Mouse (Mus musculus) A20 (cell line): ENCODE measurements at regions not wholly inside any gene's neighbourhood (a gene's known extent, or its start where the extent isn't known, plus 50 kb on each side); places are given as distances from the start of the nearest gene placed in this dataset.

Source experiments
- DNase-seq: peaks from one replicate; pipeline ENCODE4 v3.0.0-alpha.2; 2011; ENCODE audit warnings: low read depth, low spot score

DNA sequence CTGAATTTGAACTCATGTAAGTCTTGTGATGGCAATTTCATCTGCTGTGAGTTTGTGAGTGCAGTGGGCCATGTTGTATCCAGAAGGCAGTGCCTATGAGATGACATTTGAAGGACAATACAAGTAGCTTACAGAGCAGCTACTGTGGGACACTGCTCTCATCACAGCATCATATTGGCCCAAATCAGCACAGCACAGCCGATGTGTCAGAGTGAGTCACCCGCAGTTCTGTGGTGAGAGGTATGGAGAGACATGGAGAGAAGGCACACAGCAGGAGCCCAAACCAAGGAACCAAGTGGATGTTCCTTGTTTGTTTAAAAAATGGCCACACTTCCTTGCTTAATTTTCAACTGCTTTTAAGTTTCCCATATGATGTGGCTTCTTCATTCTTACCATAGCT, 617.3 kb downstream of the Tmem132b start:
- no peak for DNase-seq

DNA sequence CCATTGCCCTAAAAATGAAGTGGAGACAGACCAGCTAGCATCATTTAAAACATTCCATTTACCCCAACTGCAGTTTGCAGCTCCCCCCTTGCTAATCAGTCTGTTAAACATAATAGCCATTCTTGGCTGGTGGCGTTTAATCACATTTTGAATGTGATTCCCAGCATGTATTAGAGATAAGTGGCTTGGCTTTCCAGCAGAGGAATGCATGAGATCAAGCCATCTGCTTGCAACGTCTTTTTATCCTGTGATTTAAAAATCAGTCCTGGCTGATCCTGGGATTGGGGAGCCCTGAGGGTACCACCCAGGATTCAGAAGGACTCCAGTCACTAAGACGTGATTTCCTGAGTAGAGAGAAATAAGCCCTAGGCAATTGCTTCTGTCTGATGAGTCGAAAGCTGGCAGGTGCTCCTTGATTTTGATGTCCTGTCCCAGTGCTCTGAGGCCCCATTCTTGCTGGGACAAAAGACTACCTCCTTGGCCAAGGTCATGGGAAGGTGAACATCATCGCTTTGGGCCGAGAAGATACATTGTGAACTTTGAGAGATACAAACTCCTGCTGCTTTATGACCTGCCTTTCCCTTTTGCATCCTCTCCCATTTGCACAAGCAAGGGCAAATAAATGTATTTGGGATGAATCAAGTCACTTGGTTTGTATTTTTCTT, 623.8 kb downstream of the Tmem132b start:
- no peak for DNase-seq

DNA sequence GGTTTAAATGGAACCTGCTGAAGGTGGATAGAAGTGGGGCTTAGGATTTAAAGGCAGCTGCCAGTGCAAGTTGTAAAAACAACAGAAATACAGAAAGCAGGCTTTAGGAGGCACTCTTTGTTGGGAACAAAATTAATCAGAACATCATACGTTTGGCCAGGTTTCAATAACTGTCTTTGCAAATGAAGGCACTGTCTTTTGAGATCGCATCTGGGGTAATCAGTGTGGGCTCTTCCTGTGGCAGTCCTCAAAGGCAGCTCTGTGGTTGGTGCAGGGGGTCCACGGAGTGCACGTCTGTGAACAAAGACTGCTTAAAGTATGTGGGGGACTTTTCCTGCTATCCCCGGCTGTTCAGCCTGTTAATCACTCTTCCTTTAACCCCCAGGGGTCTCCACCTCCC, 654.5 kb downstream of the Tmem132b start:
- DNase-seq, result no peak

DNA sequence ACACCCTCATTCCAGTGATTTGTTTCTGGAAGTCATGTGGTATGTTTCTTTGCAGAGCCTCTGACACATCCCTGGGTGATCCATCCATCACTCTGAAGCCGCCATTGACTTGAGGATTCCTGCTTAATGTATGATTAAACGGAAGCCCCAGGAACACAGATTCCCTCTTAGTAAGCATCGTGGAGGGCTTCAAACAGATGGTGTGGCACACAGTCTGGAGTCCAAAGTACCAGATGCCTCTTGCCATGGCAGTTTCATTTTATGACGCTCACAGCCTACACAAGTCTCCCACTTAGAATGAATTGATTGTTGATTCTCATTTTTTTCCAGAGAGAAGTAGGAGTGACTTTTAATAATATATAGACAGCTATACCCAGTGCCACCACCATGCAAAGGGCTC, 668.3 kb downstream of the Tmem132b start:
- DNase-seq, result no peak

DNA sequence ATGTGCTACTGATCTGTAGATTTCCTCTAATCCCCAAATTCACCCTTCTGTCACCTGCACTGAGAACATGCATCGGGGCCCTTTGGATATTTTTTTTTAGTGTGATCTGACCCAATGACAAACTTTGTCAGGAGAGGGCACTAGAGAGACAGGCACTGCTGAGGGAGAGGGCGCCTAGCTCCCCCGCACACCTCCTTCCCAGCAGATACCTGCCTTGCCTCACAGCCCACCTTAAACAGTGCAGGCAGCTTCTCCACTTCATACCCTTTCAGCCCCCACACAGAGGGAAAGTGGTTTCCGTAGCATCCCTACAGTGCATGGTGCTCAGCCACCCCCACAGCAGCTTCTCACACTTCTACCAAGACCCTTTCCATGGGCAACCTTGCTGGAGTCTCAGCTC, 670.0 kb downstream of the Tmem132b start:
- no peak for DNase-seq

DNA sequence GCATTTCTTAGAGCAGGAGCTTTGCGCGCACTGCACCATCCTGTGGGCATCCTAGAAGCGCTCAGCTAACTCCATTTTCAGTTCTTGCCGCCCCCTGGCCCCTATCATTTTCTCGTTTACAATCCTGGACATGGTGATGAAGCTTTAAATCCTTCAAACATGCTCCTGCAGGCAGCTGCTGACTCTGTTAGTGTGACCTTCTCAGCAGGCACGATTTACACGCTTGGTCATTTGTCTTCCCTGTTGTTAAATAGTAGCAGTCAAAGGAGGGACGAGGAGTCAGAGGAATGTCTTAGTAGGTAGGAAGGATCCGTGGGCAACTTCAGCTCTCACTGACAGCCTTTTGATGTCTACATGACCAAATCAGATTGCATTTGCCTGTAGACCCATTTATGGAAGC, 670.4 kb downstream of the Tmem132b start:
- no peak for DNase-seq

DNA sequence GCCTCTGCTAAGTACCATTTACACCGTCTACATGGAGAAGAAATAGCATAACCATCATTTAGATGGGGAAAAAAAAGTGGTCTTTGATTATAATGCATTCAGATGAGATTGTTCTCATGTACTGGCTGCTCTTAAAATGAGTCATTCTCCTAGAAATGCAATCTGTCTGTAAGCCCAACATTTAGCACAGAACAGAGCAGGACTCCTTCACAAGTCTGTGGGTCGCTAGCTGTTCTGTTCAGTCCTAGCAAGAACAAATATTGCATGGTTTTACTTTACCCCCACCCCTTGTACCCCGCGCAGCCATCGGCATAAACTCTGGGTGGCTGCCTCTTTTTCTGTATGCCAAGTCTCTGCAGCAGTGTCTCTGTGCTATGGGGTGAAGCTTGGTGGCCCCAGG, 685.4 kb downstream of the Tmem132b start:
- DNase-seq, result no peak

DNA sequence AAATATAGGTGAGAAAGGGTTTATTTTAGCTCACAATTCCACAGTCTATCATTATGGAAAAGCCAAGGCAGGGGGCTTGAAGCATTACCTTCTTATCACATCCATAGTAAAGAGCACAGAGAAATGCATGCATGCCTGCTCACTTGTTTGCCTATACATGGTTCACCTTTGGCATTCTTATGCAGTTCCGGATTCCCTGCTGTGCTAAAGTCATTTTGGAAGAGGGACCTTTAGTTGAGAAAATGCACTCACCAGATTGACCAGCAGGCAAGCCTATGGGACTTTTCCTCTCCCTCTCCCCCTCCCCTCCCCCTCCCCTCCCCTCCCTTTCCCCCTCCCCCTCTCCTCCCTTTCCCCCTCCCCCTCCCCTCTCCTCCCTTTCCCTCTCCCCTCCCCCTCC, 686.2 kb downstream of the Tmem132b start:
- no peak for DNase-seq

DNA sequence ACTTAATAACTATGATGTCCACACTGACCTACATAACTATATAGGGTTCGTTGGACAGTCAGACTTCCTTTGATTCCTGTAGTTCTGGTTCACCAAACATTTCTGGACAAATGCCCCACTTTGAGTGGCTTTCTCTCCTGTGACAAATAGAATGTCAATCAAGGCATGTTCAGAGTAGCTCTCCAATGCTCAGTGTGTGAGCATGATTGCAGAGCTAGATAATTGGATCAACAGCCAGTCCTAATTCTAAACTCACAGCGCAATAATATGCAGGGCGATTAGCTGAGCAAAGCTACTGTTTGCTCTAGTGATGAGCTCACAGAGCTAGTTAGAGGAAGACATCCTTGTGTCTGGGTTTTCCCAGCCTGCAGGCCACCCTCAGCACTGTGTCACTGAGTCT, 692.1 kb downstream of the Tmem132b start:
- no peak for DNase-seq

DNA sequence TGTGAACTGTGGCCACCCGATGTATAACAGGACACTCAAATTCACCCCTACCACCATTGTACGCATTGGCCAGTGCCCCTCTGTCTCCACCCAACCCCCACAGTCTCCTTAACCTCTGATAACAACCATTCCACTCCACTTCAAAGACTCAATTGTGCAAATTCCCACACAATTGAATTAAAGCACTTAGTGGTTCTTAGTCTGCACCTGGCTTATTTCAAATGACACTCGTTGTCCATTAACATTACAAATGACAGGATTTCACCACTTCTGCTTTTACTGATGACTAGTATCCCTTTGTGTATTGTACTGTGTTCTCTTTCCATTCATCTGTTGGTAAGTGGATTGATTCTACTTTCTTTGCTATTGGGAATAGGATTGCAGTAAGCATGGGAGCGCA, 699.2 kb downstream of the Tmem132b start:
- DNase-seq, result no peak

DNA sequence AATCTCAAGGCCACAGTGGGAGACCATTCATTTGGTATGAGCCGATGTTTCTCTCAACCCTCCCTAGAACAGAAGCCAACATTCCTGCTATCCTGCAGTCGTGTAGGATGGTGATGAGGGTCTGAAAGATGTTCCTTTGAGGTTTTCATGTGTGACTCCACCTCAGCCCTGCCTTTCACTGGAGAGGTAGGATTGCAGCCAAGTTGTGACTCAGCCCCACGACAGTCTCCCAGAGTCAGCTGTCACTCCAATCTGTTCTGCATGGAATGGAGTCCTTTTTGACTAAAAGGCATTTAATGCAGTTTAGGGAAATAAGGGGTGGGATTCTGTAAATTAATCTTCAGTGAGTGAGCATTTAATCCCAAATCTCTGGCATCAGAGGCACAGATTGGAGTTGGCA, 706.5 kb downstream of the Tmem132b start:
- no peak for DNase-seq

DNA sequence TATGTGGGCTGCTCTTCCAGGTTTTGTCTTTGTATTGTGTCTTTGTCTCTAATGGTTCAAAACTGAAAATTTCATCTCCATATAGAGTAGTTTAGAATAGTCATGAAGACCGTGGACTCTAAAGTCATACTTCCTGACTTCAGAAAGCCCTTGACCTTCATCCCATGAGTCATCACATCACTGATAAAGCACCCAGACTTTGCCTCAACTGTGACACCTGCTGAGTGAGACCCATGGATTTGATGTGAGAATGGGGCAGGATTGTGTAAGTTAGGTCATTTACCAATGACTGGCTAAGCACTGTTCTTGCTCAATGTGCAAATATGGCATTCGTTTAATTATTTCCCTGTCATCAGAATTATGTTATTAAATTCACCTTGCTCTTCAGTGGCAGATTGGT, 714.2 kb downstream of the Tmem132b start:
- DNase-seq, result no peak

DNA sequence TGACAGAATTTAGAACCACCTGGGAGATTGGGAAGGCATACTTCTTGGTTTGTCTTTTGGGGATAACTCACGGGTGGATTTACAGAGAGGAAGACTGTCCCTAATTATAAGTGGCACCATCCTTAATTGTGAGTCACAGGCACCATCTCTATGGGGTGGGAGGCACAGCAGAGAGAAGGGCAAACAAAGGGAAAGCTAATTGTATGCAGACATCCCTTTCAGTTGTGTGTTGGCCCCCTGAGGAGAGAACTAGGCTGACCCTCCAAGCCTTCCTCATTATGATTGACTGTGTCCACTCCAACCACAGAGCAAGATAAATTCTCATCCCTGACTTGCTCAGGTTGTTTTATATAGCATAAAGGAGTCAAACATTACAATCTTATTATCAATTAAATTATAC, 718.8 kb downstream of the Tmem132b start:
- no peak for DNase-seq

DNA sequence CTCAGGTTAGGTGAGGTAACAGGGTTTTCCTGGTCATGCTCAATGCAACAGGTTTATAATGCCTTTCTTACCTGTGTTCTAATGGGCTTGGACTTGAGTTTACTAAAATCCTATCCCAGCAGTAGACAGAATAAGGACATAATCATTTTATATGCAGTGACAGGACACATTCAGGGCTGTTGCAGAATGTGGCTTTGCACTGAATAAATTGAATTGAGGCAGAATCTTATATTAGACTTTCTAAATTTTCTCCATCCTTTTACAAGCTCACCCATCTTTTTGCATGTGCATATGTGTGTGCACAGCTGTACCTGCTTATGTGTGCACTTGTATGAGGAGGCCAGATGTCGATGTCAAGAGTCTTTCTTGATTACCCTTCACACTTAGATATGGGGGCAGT, 723.1 kb downstream of the Tmem132b start:
- no peak for DNase-seq

DNA sequence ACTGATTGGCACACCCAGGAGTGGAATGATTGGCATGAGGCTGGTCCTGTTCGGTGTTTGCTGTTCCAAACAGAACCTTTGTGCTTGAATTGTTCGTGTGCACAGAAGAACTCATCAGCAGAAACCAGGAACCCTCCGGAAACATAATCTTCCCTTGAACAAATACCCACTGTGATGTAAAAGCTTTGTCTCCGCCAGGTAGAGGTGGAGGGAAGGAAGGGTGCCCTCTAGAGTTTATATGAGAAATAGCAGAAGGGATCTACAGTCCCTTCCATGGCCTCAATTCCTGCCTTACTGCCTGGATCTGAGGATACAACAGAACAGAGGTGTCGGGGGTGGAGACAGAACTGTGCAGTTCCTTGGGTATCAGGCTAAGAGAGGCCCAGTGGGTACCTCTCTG, 726.3 kb downstream of the Tmem132b start:
- DNase-seq, result no peak

DNA sequence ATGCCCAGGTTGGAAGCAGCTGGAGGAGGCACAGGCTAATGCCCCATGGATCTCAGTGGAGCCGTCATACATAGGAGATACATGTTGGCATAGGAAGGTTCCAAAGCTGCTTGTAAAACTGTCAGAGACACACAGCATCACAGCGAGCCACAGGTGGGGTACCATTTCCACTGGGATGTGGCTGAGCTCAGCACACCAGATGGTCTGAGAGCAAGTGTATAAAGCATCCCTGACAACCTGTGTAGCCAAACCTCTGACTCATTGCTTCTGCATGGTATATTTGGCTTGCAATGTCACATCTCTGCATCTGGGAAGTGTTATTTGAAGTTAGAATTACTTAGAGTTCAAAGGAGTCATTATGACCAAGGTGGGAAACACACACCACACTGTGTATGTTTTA, 734.9 kb downstream of the Tmem132b start:
- no peak for DNase-seq

DNA sequence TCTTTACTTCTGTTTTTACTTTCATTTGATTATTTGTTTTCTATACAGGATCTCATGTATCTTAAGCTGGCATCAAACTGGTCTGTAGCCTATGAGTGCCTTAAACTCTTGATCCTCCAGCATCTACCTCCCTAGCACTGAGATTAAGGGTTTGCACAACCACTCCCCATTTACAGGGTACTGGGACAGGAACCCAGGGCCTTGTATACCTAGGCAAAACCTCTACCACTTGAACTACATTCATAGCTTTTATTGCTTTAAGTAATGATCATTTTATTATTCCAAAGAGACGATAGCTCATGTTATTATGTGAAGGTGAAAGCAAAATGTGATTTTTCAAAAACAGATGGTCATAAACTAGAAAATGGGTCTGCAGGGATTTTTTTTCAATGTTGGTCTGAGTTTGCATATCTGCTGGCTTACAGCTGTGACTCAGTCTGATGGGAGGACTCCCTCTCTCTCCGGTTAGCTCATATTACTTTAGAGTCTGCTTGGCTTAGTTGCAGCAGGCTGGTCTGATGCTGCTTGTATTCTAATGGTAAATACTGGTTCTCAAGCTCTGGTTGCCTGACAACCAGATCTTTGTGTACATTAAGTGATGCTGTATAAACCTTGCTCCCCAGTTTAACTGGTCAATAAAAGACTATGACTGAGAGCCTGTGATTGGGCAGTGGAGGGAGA, 735.5 kb downstream of the Tmem132b start:
- DNase-seq, result no peak

DNA sequence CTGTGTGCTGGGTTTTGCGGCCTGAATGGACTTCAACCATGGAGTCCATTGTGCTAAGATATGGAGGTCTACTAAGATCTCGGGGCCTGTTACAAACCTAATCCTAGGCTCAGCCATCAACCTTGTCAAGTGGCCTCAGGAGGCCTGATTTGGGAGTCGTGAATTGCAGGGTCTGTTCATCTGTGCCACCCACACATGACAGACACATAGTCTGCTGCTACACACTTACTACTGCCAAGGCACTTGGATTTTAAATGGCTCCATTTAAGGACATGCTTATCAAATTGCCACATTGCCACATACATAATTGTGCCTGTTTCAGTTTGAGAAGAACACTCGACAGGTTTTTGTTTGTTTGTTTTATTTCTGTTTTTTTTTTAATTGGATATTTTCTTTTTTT, 737.0 kb downstream of the Tmem132b start:
- DNase-seq, result no peak

DNA sequence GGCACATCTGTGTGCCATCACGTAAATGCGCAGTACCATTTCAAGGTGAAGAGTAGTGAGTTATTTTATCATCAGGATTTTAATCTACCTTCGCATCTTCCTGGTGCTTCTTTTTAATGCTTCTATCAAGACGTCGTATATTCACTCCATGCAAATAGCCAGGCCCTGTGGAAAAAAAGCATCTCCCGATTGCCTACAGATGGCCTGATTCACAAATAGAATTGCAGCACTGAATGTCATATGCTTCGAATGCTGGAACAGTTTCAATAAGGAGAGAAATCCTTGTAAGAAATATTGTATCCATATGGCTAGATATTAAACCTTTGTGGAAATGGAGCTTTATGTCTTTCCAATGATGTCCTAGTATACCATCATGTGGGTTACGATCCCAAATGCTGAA, 742.7 kb downstream of the Tmem132b start:
- no peak for DNase-seq

DNA sequence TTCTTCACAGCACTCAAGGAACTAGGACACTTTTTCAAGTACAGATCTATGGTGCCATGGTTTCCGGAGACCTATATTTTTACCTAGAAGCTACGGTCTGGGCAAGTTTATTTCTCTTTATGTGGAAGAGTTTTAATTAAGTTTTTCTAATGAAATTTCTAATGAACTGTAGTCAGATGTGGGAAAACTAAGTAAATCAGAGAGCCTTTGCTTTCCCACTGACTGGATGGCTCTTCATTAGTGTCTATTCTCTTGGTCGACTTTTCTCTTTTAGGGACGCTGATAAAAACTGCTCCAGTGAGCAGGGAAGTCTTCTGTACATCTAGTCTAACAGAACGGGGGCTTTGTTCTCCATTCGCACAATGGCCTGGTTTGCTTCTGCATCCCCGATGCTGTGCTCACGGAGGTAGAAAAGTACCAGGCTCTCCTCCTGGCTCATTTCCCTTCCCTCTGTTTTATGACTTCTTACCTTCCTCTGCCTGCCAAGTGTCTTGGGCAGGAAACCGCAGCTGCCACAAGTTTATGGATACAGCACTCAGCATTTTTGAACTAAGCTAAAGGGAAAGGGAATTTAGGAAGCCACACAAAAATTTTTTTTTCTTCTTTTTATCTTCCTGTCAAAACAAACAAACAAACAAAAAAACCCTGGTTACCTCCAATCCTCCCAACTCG, 749.6 kb downstream of the Tmem132b start:
- no peak for DNase-seq

DNA sequence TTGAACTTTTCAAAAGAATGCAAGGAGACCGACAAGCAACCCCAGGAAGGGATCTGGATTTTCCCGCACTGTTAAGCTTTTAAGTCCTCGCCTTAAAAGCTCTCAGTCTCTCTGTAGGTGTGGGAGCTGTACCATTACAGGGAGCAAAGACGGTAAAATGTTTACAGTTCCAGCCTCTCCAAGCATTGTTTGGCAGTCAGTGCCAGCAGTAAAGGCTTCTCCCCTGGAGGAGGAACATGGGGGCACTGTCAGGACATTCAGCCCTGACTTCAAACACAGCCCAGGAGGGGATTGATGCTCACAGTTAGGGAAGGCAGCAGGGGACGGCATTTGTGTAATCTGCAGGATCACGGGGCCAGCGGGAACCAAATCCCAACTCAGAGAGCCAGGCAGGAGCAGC, 750.2 kb downstream of the Tmem132b start:
- no peak for DNase-seq

DNA sequence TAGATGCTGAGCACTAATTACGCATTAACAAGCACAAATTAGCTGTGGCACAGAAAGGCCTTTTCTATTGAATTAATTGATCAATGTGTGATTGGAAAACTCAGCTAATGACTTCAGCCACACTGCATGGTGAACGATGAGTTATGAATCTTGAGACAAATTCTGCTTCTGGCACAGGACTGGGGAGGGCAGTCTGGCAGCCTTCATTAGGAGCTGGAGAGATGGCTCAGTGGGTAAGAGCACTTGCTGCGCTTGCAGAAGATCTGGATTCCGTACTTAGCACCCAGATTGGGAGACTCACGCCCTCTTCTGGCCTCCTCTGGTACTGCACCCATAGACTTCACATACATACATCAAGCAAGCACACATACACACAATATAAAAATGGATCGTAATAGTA, 793.3 kb downstream of the Tmem132b start:
- no peak for DNase-seq

DNA sequence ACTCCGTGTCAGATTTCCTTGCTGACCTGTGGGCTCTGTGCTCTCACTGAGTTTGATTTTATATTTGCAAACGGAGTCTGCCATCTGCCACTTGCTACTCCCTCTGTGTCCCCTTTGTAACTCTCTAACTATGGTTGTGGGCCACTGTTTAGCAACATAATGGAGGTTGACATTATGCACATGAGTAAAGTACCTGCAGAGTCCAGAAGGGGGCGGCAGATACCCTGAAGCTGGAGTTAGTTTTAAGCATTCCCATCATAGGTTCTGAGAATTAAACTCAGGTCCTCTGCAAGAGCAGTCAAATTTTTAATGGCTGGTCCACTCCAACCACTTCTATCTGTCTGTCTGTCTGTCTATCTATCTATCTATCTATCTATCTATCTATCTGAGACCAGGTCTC, 796.7 kb downstream of the Tmem132b start:
- no peak for DNase-seq
